Mouse (Mus musculus) c-Kit-positive CD71-negative TER-119-negative erythroid progenitor cells, embryonic 14.5 days (primary cell): Measurements from ENCODE around the gene Msantd2.

Experiments
- DNase-seq: peaks from one replicate; pipeline ENCODE4 v3.0.0-alpha.2; 2013; ENCODE audit warnings: low read depth

Gene Msantd2

DNA sequence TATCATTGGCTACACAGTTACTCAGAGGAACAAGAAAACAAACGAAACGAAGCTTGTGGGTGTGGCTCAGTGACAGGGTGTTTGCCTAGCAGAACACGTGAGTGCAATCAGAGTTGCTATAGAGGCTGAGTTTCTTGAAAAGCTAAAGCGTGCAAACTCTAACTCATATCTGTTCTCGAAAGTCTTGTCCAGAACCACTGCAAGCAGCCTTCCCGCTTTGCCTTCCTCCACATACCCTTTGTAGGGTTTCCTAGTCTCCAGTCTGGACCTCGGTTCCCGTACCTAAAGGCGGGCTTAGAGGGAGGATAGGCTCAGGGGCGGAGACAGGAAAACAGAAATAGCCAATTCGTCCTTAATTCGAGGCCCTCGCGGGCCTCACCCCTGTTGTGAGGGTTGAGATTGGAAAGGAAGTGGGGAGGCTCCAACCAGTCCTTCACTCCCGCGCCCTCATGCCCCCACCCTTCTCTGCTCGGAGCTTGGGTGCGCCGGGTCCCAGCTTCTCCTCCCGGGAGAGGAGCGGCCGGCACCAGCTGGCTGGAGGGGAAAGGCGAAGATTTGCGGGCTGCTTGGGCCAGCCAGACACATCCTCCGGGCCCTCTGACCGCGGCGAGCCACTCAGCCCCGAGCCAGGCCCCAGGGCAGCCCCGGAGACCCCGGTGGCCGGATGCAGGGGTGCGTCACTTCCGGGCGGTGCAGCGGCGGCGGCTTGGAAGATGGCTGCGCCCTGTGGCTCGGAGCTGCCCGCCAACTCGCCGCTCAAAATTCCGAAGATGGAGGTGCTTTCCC is at the start of gene Msantd2:
Msantd2 (plus strand) TSS at position 709 of the 786 bp plus-strand sequence.
- peak; percentile 60 for DNase-seq

DNA sequence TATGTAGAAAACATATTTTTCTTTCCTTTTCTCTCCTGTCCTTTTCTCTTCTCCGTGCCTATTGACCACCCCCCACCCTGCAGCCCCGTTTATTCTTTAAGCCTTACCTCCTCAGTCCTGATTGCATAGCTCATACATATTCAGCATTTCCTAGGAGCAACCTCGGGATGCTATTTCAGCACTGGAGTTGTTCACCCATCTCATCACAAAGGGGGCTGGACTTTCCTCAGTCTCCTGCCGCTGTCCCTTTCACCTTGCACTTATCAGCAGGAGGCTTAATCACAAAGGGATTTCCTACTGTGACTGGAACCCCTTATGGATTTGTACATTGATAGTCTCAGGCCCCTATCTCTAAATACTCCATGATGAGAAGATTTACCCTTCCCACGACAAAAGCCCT is 36.7 kb upstream of the Msantd2 start:
- DNase-seq, result no peak

DNA sequence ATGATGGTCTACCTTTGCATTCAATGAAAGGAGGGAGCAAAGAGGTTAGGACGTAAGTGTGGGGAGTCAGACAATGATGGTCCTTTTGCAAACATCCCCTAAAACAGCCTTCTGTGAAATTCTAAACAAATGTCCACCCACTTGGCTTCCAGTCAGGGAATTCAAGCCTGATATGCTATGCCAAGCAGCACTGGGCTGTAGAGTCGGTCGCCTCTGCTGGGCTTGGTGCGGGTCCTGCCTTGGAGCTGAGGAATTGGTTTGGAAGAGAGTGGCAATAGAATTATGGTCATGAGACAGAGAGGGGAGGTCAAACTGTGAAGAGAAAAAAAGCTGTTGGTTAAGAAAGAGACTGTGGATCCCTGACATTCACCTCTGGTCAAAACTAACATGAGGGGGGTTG is 35.8 kb upstream of the Msantd2 start:
- no peak for DNase-seq

DNA sequence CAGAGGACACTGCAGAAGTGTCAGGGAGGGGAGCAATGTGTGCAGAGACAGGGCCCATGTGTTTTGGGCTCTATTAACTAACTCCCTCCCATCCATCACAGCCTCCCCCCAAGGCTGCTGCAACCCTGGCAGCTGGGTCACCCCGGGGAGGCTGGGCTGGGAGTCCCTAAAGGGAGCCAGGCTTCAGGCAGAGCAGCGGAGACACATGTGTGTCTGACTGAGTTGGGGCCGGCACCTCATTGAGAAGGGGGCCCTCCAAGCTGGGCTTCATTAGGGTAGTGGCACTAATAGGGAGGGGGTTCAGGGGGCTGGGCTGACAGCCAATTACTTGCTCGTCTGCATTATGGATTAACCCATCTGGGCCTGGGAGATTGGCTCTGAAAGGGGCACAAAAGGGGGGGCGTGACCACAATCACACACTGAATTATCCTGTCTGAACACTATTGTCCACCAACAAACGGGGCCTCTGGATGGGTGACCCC is 35.1 kb upstream of the Msantd2 start:
- DNase-seq, result no peak

DNA sequence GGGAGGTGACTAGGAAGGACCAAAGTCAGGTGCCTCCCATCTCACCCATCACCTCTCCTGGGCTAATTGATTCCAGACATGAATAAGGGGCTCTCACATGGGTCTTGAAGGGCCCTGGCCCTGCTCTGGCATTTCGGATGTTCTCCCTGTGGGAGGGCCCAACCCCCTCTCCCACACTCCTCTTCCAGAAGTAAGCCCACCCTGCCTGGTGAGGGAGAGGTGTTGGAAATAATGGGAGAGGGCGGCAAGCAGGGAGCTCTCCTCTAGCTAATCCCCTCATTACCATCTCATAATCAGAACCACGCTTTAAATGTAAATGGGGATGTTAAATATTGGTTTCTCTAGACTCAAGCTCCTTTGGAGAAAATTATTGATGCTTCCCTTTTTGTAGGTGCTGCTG is 34.1 kb upstream of the Msantd2 start:
- no peak for DNase-seq

DNA sequence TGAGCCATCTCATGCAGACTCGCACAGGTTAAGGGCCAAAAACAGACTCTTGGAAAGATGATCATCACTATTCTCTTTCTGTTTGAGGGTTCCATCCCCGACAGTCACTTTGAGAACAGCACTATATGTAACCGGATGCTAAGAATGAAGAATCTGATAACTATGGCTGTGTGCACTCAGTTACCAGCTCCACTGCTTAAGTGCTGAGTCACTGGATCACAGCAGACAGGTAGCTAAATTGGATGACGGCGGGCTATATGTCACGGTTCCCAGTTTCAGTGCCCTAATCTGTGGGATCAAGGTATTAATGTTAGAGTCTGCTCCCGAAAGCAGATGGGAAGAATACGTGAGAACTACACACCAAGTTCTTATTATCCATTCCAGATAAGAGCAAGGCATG is 33.3 kb upstream of the Msantd2 start:
- DNase-seq, result no peak

DNA sequence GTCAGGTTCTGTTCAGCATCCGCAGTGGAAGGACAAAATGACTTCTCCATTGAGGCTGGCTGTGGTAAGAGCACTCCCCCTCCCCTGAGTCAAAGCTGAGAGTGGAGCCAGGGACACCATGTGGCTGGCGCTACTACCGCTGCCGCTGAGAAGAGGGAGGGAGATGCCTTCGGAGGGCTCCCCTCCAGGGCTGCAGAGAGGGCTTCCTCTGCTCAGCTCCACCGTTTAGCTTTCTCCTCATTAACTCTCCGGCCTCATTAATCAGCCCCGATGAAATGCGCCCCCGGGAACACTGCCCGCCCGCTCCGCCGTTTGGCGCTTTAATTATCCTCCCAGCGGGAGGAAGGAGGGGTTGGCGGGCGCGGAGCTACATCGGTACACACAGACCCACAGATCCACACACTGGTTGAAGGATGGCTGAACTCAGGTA is 32.6 kb upstream of the Msantd2 start:
- DNase-seq, result no peak

DNA sequence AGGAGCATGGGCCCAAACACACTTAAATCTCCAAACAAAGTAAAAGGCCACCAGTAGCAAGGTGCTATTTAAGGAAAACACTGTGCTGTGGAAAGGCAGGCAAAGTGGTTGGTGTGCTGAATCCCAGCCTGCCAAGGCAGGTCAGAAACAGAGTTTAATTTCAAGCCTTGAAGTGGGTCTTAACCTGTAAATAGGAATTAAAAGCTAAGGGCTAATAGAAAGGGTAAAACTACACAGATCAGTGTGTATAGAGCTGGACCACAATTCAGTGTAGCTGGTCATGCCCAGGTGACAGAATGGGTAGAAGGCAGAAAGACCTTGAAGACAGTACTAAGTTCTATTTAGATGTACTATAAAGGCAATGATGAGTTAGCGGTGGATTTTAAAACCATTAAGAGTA is 32.0 kb upstream of the Msantd2 start:
- no peak for DNase-seq

DNA sequence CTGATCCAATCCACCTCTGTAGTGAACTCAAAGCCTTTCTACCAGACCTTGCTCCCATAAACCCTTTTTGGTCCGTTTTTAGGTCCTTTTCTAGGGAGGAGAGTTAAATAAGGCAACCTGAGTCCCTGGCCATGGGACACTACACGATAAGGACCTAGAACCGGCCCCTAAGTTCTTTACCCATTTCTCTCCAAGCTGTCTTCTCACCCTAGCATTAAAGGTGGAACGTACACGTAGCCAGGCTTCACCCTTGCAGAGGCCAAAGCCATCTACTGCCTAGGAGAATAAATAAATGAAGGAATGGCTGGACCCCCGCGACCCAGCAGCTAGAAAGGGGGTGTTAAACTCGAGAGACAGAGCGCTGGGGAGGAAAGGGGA is 29.5 kb upstream of the Msantd2 start:
- no peak for DNase-seq

DNA sequence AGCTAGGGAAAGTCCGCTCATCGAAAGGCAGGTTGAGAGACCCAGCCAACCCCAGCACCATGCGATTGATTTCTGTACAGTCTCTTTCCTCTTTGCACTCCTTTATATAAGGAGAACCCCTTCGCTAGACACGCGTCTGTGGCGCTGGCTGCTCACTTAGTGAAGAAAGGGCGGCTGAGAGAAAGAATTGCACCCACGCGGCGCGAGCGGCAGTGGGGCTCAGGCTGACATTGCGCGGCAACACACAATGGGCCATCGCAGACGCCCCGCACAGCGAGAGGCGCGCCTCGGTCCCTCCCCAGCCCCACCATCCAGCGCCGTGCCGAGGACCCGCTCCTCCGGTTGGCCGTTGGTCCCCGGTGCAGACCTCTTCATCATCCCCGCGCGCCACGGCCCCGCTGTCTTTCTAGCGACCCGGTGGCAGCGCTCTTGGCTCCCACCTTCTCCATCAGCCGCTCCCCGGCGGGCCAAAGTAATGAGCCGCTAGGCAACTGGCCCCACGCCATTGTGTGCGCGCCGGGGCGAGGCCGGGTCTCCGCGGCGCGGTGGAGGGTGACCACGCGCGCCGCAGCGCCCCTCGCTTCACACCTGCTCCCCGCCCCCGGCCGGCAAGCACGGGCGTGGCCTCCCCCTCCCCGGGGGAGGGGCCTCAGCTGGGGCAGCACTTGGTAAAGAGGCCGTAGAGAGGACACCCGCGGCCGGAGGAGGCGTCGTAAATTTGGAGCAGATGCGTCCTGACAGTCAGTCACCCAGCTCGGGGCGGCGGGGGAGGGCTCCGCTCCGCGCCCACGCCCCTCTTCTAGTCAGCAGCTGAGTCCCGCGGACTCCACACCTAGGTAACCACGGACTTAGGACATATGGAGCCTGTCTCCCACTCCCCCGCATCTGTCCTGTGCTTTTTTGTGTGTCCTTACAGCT is 28.8 kb upstream of the Msantd2 start:
- DNase-seq, result no peak

DNA sequence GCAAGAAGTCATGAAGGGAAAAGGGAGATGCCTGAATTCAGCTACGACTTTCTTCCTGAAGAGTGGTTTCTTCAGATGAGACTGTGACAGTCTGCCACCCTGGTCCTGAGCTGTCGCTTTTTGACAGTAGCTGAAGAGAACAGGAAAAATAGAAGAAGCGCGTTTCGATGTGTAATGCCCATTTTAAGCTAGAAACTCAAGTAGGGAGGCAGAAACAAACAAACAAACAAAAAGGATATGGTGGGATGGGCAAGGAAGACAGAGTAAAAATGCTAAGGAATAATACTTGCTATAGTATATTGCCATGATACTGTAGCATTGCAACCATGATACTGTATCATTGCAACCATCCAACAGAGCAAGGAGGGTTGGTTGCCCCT is 28.2 kb upstream of the Msantd2 start:
- no peak for DNase-seq

DNA sequence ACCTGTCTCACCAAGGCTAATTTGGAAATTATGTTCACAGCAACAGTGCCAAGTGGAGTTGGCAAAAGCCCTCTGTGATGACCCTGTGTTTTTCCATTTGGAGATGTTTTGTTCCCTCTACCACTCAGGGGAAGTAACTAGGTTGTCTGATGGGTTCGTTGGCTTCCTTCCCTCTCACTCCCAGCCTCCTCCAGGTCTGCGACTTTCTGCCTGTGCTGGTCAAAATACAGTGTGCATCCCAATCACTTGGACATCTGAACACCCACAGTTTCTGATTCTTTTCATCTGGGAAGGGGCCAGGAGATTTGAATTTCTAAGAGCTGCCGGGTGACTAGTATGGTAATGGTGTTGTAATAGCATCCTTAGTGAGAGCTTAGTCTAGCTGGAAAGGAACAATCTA is 27.5 kb upstream of the Msantd2 start:
- no peak for DNase-seq

DNA sequence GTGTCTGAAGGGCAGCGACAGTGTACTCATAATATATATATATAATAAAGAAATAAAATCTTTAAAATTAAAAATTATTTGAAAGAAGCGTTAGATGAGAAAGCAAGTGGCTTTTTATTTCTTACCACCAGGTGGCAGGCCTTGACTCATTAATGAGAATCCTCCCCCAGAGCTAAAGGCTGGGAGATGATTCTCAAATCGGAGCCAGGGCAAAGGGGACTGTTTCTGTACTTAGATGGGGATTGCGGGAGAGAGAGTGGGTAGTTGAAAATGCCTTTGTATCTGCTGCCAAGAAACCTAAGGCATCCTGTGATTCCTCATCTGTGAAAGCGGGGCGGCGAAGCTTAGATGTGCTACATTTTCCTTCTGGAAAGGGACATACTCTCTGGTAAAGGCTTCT is 26.4 kb upstream of the Msantd2 start:
- DNase-seq, result peak; percentile 39

DNA sequence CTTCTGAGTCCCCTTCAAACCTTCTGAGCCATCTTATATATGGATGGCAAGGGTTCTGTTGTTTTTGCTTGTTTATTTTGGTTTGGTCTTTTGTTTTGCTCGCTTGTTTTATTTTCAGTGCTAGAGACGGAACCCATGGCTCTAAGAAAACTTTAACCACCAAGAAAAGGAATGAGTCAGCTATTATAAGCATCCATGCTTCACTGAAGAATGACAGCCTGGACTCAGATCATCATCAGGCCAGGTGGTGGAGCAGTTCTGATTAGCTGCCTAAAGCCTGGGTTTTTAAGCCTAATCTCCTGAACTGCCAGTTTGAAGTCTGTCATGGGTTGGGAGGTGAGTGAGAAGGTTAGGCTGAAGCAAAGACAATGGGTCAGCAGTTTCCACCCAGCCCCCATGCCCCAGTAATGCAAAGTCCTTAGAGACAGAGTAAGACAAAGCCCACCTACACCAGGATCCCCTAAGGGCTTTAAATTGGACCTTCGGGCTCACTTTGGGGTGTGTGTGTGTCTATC is 15.5 kb upstream of the Msantd2 start:
- DNase-seq, result no peak

DNA sequence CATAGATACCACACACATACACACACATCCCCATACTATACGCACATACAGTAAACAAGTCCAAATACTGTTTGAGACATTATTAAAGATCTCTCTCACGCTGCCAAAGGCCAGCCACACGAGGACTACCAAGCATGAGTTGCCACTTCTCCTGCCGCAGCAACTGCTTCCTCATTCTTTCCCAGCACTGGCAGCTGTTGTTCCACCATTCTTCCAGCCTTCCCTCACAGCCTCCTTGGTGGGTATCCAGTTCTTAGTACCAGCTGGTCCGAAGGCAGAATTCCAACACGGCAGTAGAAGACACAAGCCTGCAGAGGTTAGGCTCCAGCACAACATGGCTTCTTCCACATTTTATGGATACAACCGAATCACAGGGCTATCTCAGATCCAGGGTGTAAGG is 14.2 kb upstream of the Msantd2 start:
- DNase-seq, result no peak

DNA sequence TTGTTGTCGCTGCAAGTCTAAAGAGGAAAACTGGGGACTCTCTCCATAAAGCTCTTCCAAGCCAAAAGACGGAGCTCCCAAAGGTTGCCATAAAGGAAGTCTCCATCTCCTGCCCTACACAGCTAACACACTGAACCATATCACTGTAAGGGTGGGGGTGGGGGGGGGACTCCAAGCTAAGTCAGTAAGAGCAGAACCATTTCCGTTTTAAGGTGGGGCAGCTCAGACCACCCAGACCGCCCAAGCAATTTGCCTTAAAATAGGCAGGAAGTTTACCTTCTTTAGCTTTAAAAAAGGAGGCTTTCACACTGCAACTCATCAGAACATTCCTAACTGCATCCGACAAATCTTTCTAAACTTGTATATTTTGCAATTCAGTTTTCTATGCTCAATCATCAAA is 4.0 kb upstream of the Msantd2 start:
- no peak for DNase-seq

DNA sequence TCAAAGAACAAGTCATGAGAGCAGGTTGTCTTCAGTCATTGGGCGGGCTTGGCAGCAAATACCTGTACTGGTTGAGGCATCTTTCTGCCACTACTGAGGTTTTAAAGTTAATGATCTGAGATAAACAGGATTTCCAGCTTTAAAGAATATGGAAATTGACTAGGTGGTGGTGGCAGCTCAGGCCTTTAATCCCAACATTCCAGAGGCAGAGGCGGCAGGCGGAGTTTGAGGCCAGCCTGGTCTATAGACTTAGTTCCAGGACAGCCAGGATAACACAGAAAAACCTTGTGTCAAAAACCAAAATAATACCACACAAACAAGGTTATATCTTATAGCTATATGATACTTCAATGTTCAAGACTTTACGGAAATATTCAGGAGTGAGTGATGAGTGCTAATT is 1.1 kb upstream of the Msantd2 start:
- DNase-seq, result no peak

DNA sequence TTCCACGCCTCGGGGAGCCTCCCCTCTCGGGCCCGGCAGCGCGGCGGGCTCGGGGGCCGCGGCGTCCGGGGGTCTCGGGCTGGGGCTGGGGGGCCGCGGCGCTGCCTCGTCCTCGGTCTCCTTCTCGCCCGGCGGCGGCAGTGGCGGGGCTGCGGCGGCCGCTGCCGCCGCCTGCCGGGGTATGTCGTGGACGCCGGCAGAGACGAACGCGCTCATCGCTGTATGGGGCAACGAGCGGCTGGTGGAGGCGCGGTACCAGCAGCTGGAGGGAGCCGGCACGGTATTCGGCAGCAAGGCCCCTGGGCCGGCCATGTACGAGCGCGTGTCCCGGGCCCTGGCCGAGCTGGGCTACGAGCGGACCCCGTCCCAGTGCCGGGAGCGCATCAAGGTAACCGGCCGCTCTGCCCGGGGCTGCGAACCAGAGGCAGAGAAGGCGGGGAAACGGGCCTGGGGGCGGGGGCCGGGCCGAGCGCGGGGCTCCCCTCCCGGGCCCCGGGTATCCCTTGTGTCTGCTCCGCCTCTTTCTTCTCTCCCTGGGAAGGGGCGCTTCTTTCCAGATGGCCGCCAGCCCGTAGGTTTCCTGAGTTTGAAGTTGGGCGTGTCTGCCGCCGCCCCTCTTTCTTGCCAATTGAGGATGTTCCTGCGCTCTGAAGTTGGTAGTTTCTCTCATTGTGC is 464 bp downstream of the Msantd2 start:
- peak; percentile 52 for DNase-seq

DNA sequence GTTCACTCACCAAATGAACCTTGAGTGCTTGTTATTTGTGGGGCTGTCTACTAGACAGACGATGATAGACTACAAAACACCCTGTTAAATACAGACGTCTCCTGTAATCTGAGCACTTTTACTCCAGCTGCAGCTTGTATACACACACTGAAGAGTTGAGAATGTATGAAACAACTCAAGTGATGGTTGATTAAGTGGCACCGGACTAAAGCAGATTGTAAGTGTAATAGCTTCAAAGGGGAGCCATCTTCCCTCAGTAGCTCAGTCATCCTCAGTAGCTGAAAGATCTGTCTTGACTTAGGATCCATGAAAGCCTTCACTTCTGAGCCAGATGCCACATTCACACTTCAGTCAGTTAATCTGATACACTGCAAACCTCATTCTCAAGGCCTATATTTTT is 6.6 kb downstream of the Msantd2 start:
- no peak for DNase-seq

DNA sequence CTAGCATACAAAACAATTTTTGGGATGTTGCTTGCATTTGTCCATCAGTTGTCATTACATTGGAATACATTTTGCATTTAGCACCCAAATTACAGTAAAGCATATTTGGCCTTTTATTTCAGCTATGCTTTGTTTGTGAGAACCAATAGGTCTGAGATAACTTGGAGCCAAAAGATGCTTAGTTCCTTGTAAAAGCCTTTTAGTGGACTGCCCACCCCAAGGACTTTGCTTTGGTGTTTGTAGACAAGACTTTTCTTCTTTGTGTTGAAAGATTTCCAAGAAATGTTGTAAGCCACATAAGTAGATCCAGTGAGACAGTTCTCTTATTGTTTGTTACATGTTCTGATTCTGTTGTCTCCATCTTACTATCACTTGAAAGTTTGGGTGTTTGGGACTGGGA is 7.2 kb downstream of the Msantd2 start:
- DNase-seq, result no peak

DNA sequence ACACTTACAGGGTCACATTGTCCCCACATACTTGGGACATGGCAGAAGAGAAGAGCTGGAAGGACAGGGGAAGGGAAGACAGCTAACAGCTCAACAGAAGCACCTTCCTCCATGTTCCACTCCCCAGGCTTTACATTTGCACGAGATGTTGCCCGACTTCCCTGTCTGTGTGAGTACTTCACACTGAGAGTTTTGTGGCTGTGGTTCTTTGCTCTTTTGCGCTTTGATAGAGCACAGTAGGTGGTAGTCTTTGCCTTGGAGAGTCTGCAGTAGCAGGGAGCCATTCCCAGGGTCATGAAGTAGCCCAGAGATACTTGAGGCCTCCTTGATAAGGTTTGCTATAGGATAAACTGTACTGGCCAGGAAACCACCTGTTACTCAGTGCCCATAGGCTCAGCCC is 11.1 kb downstream of the Msantd2 start:
- no peak for DNase-seq

DNA sequence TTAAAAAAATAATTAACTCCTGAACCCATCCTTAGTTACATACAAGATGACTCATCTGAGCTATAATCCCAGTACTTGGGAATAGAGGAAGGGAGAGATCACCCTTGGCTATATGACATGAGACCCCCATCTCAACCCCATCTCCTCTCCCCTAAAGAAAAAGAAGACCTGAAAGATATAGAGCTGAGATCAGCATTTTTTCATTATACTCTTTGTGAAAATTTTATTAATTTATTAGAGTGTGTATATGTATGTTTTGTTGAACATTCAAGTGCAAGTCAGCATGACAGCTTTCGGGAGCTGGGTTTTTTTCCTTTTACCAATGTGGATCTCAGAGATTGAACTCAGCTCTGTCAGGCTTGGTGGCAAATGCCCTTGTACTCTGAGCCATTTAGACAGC is 12.1 kb downstream of the Msantd2 start:
- no peak for DNase-seq
